Mouse (Mus musculus) E14TG2a.4 (cell line): ENCODE results near the gene Sh3bp4.

Experiments used
- H3K27me3 ChIP-seq: 2 replicates; pipeline ENCODE4 v1.6.1; 2014; ENCODE audit warnings: low read length, control low read depth; ENCODE audit not compliant: insufficient read depth
- H3K36me3 ChIP-seq: 2 replicates; pipeline ENCODE4 v1.6.1; 2014; ENCODE audit warnings: low read length, control low read depth; ENCODE audit not compliant: insufficient read depth
- H3K4me1 ChIP-seq: replicated peaks from 2 replicates; pipeline ENCODE4 v1.6.1; 2014; ENCODE audit warnings: low read depth, low read length, control low read depth
- H3K4me3 ChIP-seq: replicated peaks from 2 replicates; pipeline ENCODE4 v1.5.1; 2014; ENCODE audit warnings: mild to moderate bottlenecking, low read length
- H3K9me3 ChIP-seq: 2 replicates; pipeline ENCODE4 v1.6.1; 2014; ENCODE audit warnings: low read length, control low read depth
- CTCF ChIP-seq: conservative IDR thresholded peaks from 2 replicates; pipeline ENCODE4 v1.5.1; 2014; ENCODE audit warnings: low read length
- NANOG ChIP-seq: IDR thresholded peaks from 2 replicates; pipeline ENCODE4 v1.6.1; 2014; ENCODE audit warnings: borderline replicate concordance, low read length, mixed read lengths
- POU5F1 ChIP-seq: IDR thresholded peaks from 2 replicates; pipeline ENCODE4 v1.6.1; 2014; ENCODE audit warnings: low read length, borderline replicate concordance

Sh3bp4 gene

DNA sequence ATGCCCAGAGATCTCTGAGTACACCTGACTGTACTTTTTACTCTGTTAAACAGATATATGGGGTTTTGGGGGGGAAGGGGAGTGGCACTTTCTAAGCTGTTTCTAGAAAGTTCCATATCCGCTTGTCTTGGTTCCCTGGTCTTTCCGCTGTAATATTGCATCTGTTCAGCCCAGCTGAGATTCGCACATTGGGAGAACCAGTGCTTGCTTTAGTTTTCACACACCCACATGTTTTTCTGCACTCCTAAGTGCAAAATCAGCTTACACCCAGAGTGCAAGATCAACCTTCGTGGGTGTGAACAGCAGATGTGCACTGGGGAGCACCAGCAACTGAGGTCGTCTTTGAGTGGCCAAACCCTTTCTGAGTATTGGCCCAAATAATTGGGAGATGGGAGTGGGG, 94.1 kb downstream of the Sh3bp4 start:
- H3K9me3 ChIP-seq = no peaks in the 10 kb centered on the region
- no peak overlapping the region for H3K4me3 ChIP-seq
- no peaks in the 10 kb centered on the region for H3K36me3 ChIP-seq
- TF ChIP-seq POU5F1 (no peak), CTCF (no peak), NANOG (no peak)
- H3K4me1 ChIP-seq = no peaks in the 10 kb centered on the region
- H3K27me3 ChIP-seq = peaks cover 5% of the 10 kb centered on the region; the same call in 1 of the 2 replicates

DNA sequence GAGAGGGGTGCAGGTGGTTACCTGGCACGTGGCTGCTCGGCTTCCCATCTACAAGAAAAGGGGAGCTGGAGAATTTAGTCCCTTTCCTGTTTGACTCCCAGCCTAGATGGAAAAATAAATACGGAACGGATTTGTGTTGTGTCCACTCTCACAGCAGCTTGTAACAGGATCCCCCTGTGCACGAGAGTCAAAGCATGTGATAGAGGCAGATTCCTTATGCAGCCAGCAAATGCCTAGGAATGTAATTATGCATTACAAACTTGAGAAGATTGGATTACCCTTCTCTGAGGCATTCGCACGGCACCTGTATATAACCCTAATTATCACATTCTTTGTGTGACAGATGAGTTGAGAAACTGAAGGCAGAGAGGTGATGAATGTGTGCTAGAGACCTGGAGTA, 94.5 kb downstream of the Sh3bp4 start:
- H3K4me3 ChIP-seq = no peak overlapping the region
- H3K9me3 ChIP-seq = no peaks in the 10 kb centered on the region
- no peaks in the 10 kb centered on the region for H3K4me1 ChIP-seq
- H3K36me3 ChIP-seq = no peaks in the 10 kb centered on the region
- H3K27me3 ChIP-seq = peaks cover 5% of the 10 kb centered on the region; the same call in 1 of the 2 replicates
- TF ChIP-seq POU5F1 (no peak), CTCF (no peak), NANOG (no peak)

DNA sequence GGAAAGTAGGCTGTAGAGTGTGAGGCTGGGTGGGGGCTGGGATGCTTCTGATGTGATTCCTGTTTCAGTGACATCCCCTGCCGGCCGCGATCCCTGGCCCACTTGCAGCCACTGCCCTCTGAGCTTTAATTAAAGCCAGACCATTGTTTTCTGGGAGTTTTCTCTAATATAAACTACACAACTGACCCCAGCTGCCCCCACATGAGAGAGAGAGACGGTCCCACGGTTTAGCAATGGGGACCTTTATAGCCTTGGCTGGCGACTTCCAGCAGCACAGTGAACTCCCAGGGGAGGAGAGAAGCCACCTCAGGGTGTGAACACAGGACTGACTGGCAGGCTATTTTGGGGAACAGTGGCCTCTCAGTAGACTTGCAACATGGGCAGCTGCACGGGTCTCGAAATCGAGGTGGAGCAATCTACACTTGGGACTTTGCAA, 96.6 kb downstream of the Sh3bp4 start:
- no peaks in the 10 kb centered on the region for H3K36me3 ChIP-seq
- H3K9me3 ChIP-seq = no peaks in the 10 kb centered on the region
- peaks cover 5% of the 10 kb centered on the region; the same call in 1 of the 2 replicates for H3K27me3 ChIP-seq
- no peak overlapping the region for H3K4me3 ChIP-seq
- TF ChIP-seq NANOG = no peak
- no peak for TF ChIP-seq POU5F1
- TF ChIP-seq CTCF = no peak
- H3K4me1 ChIP-seq = no peaks in the 10 kb centered on the region

DNA sequence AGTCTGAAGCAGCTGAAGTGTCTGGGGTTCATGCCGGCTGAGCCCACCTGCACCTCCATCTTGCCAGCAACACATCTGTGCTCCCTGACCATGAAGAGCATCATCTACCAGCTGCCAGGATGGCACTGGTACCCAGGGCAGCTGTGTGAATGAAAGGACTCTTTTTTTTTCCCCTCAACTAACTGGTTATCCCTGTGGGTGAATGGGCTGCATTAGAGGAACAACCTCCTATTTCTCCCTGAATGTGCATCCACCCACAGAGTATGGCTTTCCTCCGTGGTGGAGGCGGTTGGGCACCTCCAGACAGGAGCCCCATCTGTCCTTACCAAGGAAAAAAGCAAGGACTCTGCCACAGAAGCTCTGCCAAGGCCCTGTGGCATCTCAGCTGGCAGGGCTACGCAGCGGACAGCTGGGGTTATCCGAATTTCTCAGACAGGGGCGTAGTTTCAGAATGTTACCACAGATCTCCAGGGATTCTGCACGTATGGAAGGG, 101.1 kb downstream of the Sh3bp4 start:
- Histone ChIP-seq H3K4me1 (no peaks in the 10 kb centered on the region), H3K9me3 (no peaks in the 10 kb centered on the region), H3K4me3 (no peak overlapping the region), H3K36me3 (no peaks in the 10 kb centered on the region), H3K27me3 (no peaks in the 10 kb centered on the region)
- TF ChIP-seq NANOG = no peak
- TF ChIP-seq POU5F1 = no peak
- TF ChIP-seq CTCF = no peak

DNA sequence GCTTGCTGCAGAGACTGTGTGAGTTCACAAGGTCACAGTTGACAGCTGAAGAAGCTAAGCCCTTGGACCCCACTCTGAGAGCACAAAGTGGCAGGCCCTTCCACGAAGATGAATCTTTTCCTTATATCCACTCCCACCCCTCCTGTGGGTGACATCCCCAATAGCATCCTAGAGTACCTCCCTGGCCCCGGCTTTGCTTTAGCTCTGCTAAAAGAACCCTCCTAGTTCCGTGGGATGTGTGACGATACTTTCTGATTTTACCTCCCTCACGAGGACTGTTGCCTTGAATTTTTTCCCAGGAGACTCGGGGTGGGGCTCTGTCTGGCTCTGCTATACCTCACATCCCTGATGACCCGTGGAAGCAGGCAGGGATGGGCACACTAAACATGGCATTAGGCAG, 104.4 kb downstream of the Sh3bp4 start:
- Histone ChIP-seq H3K36me3 (no peaks in the 10 kb centered on the region), H3K4me3 (no peak overlapping the region), H3K4me1 (no peaks in the 10 kb centered on the region), H3K27me3 (no peaks in the 10 kb centered on the region), H3K9me3 (no peaks in the 10 kb centered on the region)
- TF ChIP-seq NANOG = no peak
- TF ChIP-seq POU5F1 = no peak
- TF ChIP-seq CTCF = no peak

DNA sequence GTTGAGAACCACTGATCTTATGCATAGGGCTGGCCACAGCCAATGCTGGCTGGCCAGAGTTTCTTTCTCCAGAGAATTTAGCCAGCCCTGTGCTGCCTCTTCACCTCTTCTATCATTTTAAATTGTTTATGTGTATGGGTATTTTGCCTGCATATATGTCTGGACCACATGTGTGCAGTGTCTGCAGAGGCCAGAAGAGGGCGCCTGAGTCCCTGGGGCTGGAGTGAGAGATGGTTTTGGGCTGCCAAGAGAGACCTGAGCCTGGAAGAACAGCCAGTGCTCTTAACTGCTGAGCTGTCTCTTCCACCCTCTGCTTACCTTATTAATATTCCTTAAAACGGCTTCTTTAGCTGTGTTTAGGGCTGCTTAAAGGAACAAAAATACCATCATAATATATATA, 105.1 kb downstream of the Sh3bp4 start:
- Histone ChIP-seq H3K36me3 (no peaks in the 10 kb centered on the region), H3K4me1 (no peaks in the 10 kb centered on the region), H3K4me3 (no peak overlapping the region), H3K27me3 (no peaks in the 10 kb centered on the region), H3K9me3 (peaks cover under 1% of the 10 kb centered on the region; the same call in 1 of the 2 replicates)
- TF ChIP-seq CTCF (peak; percentile 58), NANOG (no peak), POU5F1 (no peak)

DNA sequence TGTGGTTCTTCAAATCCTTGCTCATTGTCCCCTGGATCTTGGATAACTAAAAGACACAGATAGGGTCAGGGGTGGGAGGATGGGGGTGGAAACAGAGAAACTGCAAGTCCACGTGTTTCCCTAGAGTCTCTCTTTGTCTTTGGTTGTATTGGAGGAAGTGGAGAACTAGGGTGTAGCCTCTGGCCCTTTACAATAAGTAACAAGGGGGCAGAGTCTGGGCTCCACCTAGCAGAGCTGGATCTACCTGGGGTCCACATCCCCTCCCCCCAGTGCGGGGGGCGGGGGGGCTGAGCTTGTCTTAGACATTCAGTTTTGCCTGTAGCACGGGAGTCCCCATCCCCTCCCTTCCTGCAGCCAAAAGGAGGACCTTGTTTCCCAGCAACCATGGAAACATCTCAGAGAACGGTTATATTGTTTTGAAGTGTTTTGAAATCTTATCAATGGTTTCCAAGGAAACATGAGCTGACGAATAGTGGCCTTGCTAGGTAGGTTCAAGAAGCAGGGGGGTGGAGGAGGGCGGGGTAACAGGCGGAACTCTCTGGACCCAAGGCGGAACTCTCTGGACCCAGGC, 113.1 kb downstream of the Sh3bp4 start:
- H3K4me3 ChIP-seq = no peak overlapping the region
- H3K27me3 ChIP-seq = no peaks in the 10 kb centered on the region
- H3K4me1 ChIP-seq = peaks cover 19% of the 10 kb centered on the region

DNA sequence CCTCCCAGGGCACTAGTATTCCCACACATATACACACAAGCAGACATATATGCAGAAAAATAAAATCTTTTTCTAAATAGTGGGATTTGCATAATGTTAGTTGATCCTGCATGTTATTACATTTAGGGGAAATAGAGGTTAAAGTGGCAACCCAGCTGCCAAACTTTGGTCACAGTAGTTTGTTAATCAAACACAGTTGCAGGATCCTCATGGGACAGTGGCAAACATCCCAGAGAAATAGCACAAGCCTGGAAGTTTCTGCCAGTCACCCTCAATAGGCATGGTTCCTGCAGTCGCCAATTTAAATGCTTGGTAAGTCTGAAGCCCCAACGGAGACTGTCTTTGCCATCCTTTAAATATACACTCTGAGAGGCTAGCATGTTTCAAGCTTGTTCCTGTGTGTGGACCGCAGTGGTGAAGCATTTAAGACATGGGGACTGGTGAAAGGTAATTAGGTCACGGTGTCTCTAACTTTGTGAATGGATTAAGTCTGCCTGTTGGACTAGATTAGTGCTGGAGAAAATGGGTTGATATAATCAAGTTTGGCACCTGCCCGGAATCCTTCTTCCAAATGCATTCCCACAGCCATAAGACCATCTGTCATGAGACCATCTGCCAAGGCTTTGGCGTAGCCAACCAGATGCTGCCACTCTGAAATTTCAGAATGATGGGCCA, 114.0 kb downstream of the Sh3bp4 start:
- H3K4me1 ChIP-seq = peaks cover 22% of the 10 kb centered on the region
- no peak overlapping the region for H3K4me3 ChIP-seq
- H3K27me3 ChIP-seq = no peaks in the 10 kb centered on the region
- H3K9me3 ChIP-seq = peaks cover 8% of the 10 kb centered on the region; the same call in 1 of the 2 replicates
- TF ChIP-seq CTCF (no peak), NANOG (no peak), POU5F1 (no peak)
- H3K36me3 ChIP-seq = no peaks in the 10 kb centered on the region

More for the DNA sequence above, 113.1 kb downstream of the Sh3bp4 start:
- TF ChIP-seq NANOG = no peak
- no peak for TF ChIP-seq POU5F1
- TF ChIP-seq CTCF = no peak
- peaks cover 8% of the 10 kb centered on the region; the same call in 1 of the 2 replicates for H3K9me3 ChIP-seq
- H3K36me3 ChIP-seq = no peaks in the 10 kb centered on the region
